Mouse (Mus musculus) intestine, postnatal 0 days (tissue): ENCODE measurements around the gene Siglec1. TPM values are rescaled to one million over a fixed set of nuclear protein-coding genes. Genes with fewer than 3 reads are reported as not detected.
A peak's percentile ranks its signal among the peaks of the same experiment; 100 is the strongest.

Experiments
- ATAC-seq: fragments of 200-750 bp; cut with Nextera tagmentation; 2 replicates; pipeline ENCODE4 v1.8.0; 2017; ENCODE audit warnings: mild to moderate bottlenecking, moderate TSS enrichment, moderate library complexity
- H3K27ac ChIP-seq: fragments of 300-500 bp; sonication (generic); 2 replicates; pipeline ENCODE4 v1.5.1; 2014; ENCODE audit warnings: mild to moderate bottlenecking, low read depth, low read length, moderate library complexity
- H3K27me3 ChIP-seq: fragments of 300-500 bp; sonication (generic); replicated peaks from 2 replicates; pipeline ENCODE4 v1.6.1; 2014; ENCODE audit warnings: low read length, mixed read lengths; ENCODE audit not compliant: control insufficient read depth, insufficient read depth
- H3K36me3 ChIP-seq: fragments of 300-500 bp; sonication (generic); 2 replicates; pipeline ENCODE4 v1.6.1; 2014; ENCODE audit warnings: mild to moderate bottlenecking, moderate library complexity; ENCODE audit not compliant: control insufficient read depth, insufficient read depth
- H3K4me1 ChIP-seq: fragments of 300-500 bp; sonication (generic); replicated peaks from 2 replicates; pipeline ENCODE4 v1.6.1; 2014; ENCODE audit warnings: antibody characterized with exemption, low read length, mixed read lengths; ENCODE audit not compliant: control insufficient read depth, insufficient read depth
- H3K4me2 ChIP-seq: fragments of 300-500 bp; sonication (generic); replicated peaks from 2 replicates; pipeline ENCODE4 v1.6.1; 2014; ENCODE audit warnings: low read depth, mild to moderate bottlenecking, moderate library complexity
- H3K4me3 ChIP-seq: fragments of 300-500 bp; sonication (generic); 2 replicates; pipeline ENCODE4 v1.5.1; 2014; ENCODE audit warnings: low read depth, low read length
- H3K9ac ChIP-seq: fragments of 300-500 bp; sonication (generic); 2 replicates; pipeline ENCODE4 v1.6.1; 2014; ENCODE audit warnings: mild to moderate bottlenecking, low read depth, low read length
- H3K9me3 ChIP-seq: fragments of 300-500 bp; sonication (generic); 2 replicates; pipeline ENCODE4 v1.6.1; 2016; ENCODE audit warnings: mixed run types; ENCODE audit not compliant: control insufficient read depth
- CTCF ChIP-seq: sonication (generic); IDR thresholded peaks from 2 replicates; pipeline ENCODE4 v1.5.1; 2016; ENCODE audit warnings: low read depth, mild to moderate bottlenecking, control low read depth, antibody characterized with exemption, moderate library complexity
- whole genome bisulfite sequencing: fragments of 180-500 bp; shearing (Covaris S2); extraction: QIAGEN DNeasy Blood & Tissue Kit; methylation state at CpG from one replicate; pipeline ENCODE4 v1.1.7; 2014; 5-methylcytosine and 5-hydroxymethylcytosine counted together
- polyA plus RNA-seq: library from polyadenylated mRNA; unstranded; fragments of >200 nt; fragmentation: Nextera tagmentation; extraction: Ambion mirVana; gene quantifications from 2 replicates; pipeline ENCODE4 v1.2.1, GENCODE M21; 2015

The Siglec1 gene
- polyA plus RNA-seq, 1 experiment from 2014 or later = 0.20 TPM

DNA sequence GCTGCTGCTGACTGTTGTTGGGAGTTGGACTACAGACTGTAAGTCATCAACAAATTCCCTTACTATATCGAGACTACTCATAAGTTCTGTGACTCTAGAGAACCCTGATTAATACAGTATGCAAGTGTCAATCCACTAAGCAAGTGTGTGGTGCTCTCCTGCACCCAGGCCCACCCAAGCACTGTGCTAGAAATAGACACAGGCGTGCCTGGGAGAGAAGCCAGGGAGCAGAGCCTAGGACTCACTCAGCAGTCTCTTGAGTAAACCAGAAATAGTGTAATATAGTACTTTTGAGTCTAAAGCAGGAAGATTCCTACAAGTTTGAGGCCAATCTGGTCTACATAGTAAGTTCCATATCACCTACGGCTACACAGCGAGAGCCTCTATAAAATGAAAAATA lies 17.5 kb upstream of the Siglec1 start:
- no peak for TF ChIP-seq CTCF

DNA sequence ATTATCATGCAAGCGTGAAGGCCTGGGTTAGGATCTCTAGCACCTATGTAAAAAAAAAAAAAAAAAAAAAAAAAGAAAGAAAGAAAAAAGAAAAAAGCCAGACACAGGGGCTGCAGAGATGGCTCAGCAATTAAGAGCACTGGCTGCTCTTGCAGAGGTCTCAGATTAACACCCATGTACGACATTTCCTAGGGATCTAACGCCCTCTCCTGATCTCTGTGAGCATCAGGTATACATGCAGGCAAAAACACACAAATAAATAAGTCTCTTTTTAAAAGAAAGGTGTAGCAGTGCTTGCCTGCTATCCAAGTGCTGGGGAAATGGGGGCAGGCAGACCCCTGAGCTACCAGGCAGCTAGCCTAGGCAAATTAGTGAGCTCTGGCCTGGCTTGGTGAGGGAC lies 15.0 kb upstream of the Siglec1 start:
- ATAC-seq = no peak
- 79% methylated on average over 3 of the region's 3 CpGs for WGBS
- Histone ChIP-seq H3K4me2 (no peak overlapping the region), H3K4me1 (no peaks in the 10 kb centered on the region), H3K9me3 (no peaks in the 10 kb centered on the region), H3K9ac (no peak overlapping the region), H3K27ac (no peak overlapping the region), H3K36me3 (no peaks in the 10 kb centered on the region), H3K4me3 (no peak overlapping the region), H3K27me3 (no peaks in the 10 kb centered on the region)
- TF ChIP-seq CTCF = no peak

More for the DNA sequence above, 17.5 kb upstream of the Siglec1 start:
- H3K4me3 ChIP-seq = no peak overlapping the region
- no peaks in the 10 kb centered on the region for H3K9me3 ChIP-seq
- WGBS = 79% methylated on average over 4 of the region's 4 CpGs
- H3K4me1 ChIP-seq = no peaks in the 10 kb centered on the region
- H3K36me3 ChIP-seq = no peaks in the 10 kb centered on the region
- ATAC-seq = no peak
- no peak overlapping the region for H3K9ac ChIP-seq
- no peak overlapping the region for H3K27ac ChIP-seq
- H3K27me3 ChIP-seq = no peaks in the 10 kb centered on the region
- no peak overlapping the region for H3K4me2 ChIP-seq

DNA sequence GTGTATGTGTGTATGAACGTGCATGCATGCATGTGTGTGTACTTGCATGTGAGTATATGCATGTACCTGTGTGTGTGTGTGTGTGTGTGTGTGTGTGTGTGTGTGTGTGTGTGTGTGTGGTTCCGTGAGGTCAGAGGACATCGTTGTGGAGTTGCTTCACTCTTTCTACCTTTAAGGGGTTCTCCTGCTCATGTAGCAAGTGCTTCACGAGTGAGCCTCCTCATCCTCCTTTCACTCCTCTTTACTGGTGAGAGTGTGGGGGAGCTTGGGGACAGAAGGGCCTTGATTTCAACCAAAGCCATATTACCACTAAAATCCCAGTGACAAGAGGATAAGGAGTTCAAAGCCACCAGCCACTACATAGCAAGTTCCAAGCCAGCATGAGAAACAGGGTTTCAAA lies 10.5 kb upstream of the Siglec1 start:
- Histone ChIP-seq H3K4me2 (no peak overlapping the region), H3K36me3 (no peaks in the 10 kb centered on the region), H3K9me3 (no peaks in the 10 kb centered on the region), H3K4me1 (no peaks in the 10 kb centered on the region), H3K27ac (no peak overlapping the region), H3K27me3 (no peaks in the 10 kb centered on the region), H3K9ac (no peak overlapping the region), H3K4me3 (no peak overlapping the region)
- WGBS = 81% methylated on average over 4 of the region's 4 CpGs
- ATAC-seq = no peak
- TF ChIP-seq CTCF = no peak

DNA sequence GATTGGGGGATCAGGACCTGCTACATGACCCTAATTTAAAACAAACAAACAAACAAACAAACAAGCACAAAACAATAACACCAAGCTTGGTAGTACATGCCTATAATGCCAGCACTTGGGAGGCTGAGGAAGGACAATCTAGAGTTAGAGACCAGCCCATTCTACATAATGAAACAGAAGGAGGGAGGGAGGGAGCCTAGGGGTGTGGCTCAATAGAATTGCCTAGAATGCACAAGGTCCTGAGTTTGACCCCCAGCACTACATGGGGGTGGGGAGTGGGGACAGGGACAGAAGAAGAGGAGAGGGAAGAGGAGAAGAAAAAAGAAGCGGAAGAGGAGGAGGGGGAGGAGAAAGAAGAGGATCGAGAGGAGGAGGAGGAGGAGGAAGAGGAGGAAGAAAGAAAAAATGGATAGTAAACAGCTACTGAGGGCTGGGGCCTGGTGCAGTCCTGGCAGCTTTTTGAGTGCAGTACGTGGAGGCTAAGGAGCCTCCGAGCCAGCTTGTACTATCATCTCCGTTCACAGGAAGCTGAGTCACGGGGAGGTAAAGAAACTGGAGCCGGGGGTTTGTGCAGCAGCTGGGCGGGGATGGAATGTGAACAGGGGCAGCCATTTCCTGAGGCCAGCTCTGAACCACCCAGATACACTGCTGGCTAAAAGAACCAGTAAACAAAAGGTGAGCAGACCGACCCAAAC lies 9.7 kb upstream of the Siglec1 start:
- WGBS = 6% methylated on average over 9 of the region's 9 CpGs
- H3K27me3 ChIP-seq = no peaks in the 10 kb centered on the region
- TF ChIP-seq CTCF = no peak
- H3K4me3 ChIP-seq = no peak overlapping the region
- ATAC-seq = peak; percentile 57; the same call in 1 of the 2 replicates
- no peak overlapping the region for H3K9ac ChIP-seq
- peak overlapping the region; percentile 43 for H3K4me2 ChIP-seq
- H3K9me3 ChIP-seq = no peaks in the 10 kb centered on the region
- H3K36me3 ChIP-seq = no peaks in the 10 kb centered on the region
- no peaks in the 10 kb centered on the region for H3K4me1 ChIP-seq
- peak overlapping the region; percentile 54; the same call in 1 of the 2 replicates for H3K27ac ChIP-seq

DNA sequence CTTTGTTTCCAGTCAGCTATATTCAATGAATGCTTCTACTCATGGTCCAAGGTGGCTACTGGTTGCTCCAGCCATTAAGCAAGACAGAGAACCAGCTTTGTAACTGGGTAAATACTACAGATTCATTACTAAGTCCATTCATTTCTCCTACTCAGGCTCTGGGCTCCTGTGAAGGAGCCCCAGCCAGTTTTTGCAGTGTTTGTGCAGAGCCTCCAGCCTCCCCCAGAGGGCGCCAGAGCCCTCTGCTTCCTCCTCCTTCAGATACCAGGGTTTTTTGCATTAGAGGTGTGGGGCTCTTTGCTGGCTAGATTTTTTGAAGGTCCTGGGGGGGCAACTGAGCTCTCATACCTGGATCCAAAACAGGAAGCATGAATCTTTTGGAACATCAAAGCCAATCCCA lies 8.3 kb upstream of the Siglec1 start:
- no peak overlapping the region for H3K9ac ChIP-seq

DNA sequence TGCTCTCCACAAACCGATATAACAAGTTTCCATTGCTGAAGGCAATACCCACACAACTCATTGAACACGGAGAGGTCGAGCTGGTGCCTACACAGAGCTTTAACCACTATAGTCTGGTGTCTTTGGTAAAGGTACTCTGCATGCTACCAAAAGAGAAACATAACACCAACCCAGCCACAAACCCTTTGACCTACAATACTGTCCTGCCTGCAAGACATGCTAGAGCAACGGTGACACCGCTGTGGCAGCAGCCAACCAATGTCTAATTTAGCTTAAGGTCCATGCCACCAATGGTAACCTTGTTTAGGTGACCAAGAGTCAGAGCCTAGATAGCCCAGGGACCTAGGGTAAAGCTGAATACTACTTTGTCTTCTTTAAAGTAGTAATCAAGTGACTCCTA lies 7.0 kb upstream of the Siglec1 start:
- Histone ChIP-seq H3K9me3 (no peaks in the 10 kb centered on the region), H3K4me1 (no peaks in the 10 kb centered on the region), H3K27me3 (no peaks in the 10 kb centered on the region), H3K27ac (no peak overlapping the region), H3K9ac (no peak overlapping the region), H3K4me3 (no peak overlapping the region), H3K4me2 (no peak overlapping the region), H3K36me3 (no peaks in the 10 kb centered on the region)
- ATAC-seq = no peak
- TF ChIP-seq CTCF = no peak
- WGBS = 82% methylated on average over 5 of the region's 5 CpGs

More for the DNA sequence above, 8.3 kb upstream of the Siglec1 start:
- Histone ChIP-seq H3K27me3 (no peaks in the 10 kb centered on the region), H3K4me3 (no peak overlapping the region), H3K27ac (no peak overlapping the region), H3K4me2 (no peak overlapping the region), H3K9me3 (no peaks in the 10 kb centered on the region), H3K4me1 (no peaks in the 10 kb centered on the region), H3K36me3 (no peaks in the 10 kb centered on the region)
- ATAC-seq = peak; percentile 15; the same call in 1 of the 2 replicates
- WGBS = 0% methylated on average over 1 of the region's 1 CpGs
- TF ChIP-seq CTCF = peak; percentile 94
